Mouse (Mus musculus) hindbrain, embryonic 10.5 days (tissue): ENCODE measurements around the gene Rab10. TPM values are rescaled to one million over a fixed set of nuclear protein-coding genes. Genes with fewer than 3 reads are reported as not detected.

ENCODE experiments used
- DNase-seq: peaks from one replicate; pipeline ENCODE4 v3.0.0-alpha.2; 2017; ENCODE audit warnings: low spot score
- H3K27ac ChIP-seq: fragments of 300-500 bp; sonication (generic); 2 replicates; pipeline ENCODE4 v1.5.1; 2016; ENCODE audit warnings: mild to moderate bottlenecking, moderate library complexity
- H3K27me3 ChIP-seq: fragments of 300-500 bp; sonication (generic); 2 replicates; pipeline ENCODE4 v1.6.1; 2016; ENCODE audit warnings: mild to moderate bottlenecking; ENCODE audit not compliant: poor library complexity, insufficient read depth, severe bottlenecking
- H3K36me3 ChIP-seq: fragments of 300-500 bp; sonication (generic); 2 replicates; pipeline ENCODE4 v1.6.1; 2016; ENCODE audit warnings: mild to moderate bottlenecking, moderate library complexity
- H3K4me1 ChIP-seq: fragments of 300-500 bp; sonication (generic); replicated peaks from 2 replicates; pipeline ENCODE4 v1.6.1; 2016; ENCODE audit warnings: mild to moderate bottlenecking
- H3K4me3 ChIP-seq: fragments of 300-500 bp; sonication (generic); 2 replicates; pipeline ENCODE4 v1.5.1; 2016; ENCODE audit warnings: mild to moderate bottlenecking, moderate library complexity
- H3K9me3 ChIP-seq: fragments of 300-500 bp; sonication (generic); 2 replicates; pipeline ENCODE4 v1.6.1; 2016; ENCODE audit warnings: mild to moderate bottlenecking, moderate library complexity
- WGBS: fragments of 180-500 bp; shearing (Covaris S2); methylation state at CpG from one replicate; pipeline ENCODE4 v1.1.7; 2016; 5-methylcytosine and 5-hydroxymethylcytosine counted together
- polyA plus RNA-seq: library from polyadenylated mRNA; unstranded; fragments of >200 nt; fragmentation: Nextera tagmentation; extraction: Ambion mirVana; gene quantifications from 2 replicates; pipeline ENCODE4 v1.2.1, GENCODE M21; 2016

The Rab10 gene
- polyA plus RNA-seq, 1 experiment from 2014 or later = 94.4 TPM

- H3K4me1 ChIP-seq = no peaks in the 10 kb centered on the region
- H3K4me3 ChIP-seq = no peak overlapping the region
- peaks cover 71% of the 10 kb centered on the region for H3K36me3 ChIP-seq
- H3K27ac ChIP-seq = no peak overlapping the region
- no peaks in the 10 kb centered on the region for H3K9me3 ChIP-seq
- DNase-seq = no peak
- no peaks in the 10 kb centered on the region for H3K27me3 ChIP-seq
- WGBS = 98% methylated on average over 2 of the region's 2 CpGs
These were observed 54.3 kb downstream of the Rab10 start for GRCm38 (mm10) chr12:3255435-3255834.

DNA sequence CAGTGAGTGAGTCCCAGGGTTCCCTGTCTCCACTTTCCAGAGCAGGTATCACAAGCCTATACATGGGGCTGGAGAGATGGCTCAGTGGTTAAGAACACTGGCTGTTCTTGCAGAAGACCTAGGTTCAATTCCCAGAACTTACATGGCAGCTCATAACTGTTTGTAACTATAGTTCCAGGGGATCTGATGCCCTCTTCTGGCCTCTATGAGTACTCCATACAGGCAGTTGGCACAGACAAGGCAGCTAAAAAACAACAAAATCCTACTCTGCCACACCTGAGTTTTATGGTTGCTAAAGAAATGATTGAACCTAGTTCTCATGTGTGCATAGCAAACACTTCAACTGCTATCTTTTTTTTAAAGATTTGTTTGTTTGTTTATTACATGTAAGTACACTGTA, 56.2 kb downstream of the Rab10 start:
- Histone ChIP-seq H3K4me3 (no peak overlapping the region), H3K9me3 (no peaks in the 10 kb centered on the region), H3K4me1 (no peaks in the 10 kb centered on the region), H3K27me3 (no peaks in the 10 kb centered on the region), H3K27ac (no peak overlapping the region), H3K36me3 (peaks cover 78% of the 10 kb centered on the region)
- DNase-seq = no peak

DNA sequence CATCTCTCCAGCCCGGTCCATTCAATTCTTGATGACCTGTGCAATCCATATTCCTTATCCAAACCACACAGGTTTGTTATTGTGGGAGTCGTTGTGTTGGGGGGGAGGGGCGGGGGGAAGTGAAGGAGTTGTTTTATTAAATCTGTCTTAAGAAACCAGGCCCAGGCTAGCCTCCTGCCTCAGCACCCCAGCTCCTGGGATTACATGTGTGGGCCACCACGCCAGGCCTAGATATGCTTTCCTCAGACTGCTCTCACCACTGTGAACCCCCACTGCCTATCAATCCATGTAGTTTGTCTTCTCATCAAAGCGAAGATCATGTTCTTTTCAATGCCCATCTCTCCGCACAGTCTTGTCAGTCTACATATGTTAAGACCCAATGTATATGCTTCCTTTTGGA, 63.7 kb downstream of the Rab10 start:
- no peak overlapping the region for H3K27ac ChIP-seq
- H3K27me3 ChIP-seq = no peaks in the 10 kb centered on the region
- no peaks in the 10 kb centered on the region for H3K9me3 ChIP-seq
- 93% methylated on average over 6 of the region's 6 CpGs for WGBS
- no peak overlapping the region for H3K4me3 ChIP-seq
- peaks cover 44% of the 10 kb centered on the region for H3K36me3 ChIP-seq
- no peak for DNase-seq
- H3K4me1 ChIP-seq = no peaks in the 10 kb centered on the region

- H3K9me3 ChIP-seq = peaks cover 48% of the 10 kb centered on the region
- H3K4me3 ChIP-seq = no peak overlapping the region
- H3K4me1 ChIP-seq = peaks cover 6% of the 10 kb centered on the region; the same call in 1 of the 2 replicates
- H3K27me3 ChIP-seq = no peaks in the 10 kb centered on the region
- no peak for DNase-seq
- no peak overlapping the region for H3K27ac ChIP-seq
- 100% methylated on average over 1 of the region's 1 CpGs for WGBS
- peaks cover 44% of the 10 kb centered on the region for H3K36me3 ChIP-seq
These were observed 70.2 kb downstream of the Rab10 start for GRCm38 (mm10) chr12:3239544-3239943.

GRCm38 (mm10) chr12:3238361-3239051, 71.3 kb downstream of the Rab10 start:
- H3K27ac ChIP-seq = no peak overlapping the region
- peaks cover 48% of the 10 kb centered on the region for H3K9me3 ChIP-seq
- WGBS = 92% methylated on average over 16 of the region's 16 CpGs
- H3K36me3 ChIP-seq = peaks cover 44% of the 10 kb centered on the region
- peaks cover 6% of the 10 kb centered on the region; the same call in 1 of the 2 replicates for H3K4me1 ChIP-seq
- peak; percentile 15 for DNase-seq
- no peak overlapping the region for H3K4me3 ChIP-seq
- H3K27me3 ChIP-seq = no peaks in the 10 kb centered on the region

DNA sequence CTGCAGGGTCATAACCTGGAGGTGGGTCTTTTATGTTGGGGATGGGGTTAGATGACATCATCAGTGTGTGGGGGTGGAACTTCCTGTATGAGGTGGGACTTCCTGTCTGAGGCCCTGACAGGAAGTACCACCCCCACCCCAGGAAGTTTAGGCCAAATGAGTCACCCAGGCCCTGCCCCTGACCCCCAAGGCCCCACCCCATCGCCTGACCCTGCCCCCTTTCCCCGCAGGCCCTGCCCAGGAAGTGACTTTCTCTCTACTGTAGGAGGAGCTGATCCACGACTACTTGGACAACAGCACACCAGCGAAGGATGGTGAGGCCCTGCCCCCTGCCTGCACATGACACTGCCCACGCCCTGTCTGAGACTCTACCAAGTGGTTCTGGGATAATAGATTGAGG, 72.0 kb downstream of the Rab10 start:
- H3K9me3 ChIP-seq = peaks cover 48% of the 10 kb centered on the region
- H3K27ac ChIP-seq = no peak overlapping the region
- H3K4me3 ChIP-seq = no peak overlapping the region
- no peaks in the 10 kb centered on the region for H3K27me3 ChIP-seq
- no peak for DNase-seq
- H3K4me1 ChIP-seq = peaks cover 6% of the 10 kb centered on the region; the same call in 1 of the 2 replicates
- peaks cover 44% of the 10 kb centered on the region for H3K36me3 ChIP-seq
- 88% methylated on average over 5 of the region's 5 CpGs for WGBS

DNA sequence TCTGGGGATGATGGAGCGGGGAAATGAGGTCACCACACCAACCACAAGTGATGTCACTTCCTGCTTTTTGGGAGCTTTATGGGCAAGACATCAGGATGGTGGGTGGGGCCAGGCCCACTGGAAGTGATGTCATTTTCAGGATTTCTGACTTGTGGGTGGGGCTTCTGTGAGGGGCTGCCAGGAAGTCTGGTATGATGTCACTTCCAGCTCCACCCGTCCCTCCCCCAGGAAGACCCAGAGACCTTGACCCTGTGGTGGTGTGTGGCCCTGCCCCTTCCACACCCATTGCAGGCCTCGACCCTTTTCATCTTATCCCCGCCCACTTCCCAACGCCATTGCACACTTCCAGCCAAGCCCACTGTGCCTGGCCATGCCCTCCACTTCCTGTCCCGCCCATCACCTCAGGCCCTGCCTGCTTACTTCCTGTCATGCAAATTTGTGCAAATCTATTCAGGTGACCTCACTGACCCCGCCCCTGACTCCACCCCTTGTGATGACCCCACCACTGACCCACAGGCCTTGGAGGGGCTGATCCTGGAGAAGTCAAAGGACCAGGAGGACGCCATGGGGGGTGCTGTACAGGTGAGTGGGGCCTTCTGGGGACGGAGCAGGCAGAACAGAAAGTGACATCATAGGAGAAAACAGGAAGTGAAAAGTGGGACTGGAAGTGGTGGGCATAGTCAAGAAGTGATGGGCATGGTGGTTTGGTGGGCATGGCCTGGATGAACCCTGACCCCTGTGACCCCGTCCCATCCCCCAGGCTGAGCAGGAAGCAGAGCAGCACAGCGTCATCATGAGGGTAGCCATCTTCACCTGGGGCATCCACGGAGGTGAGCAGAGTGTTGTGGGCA, 72.7 kb downstream of the Rab10 start:
- no peak for DNase-seq
- 94% methylated on average over 12 of the region's 12 CpGs for WGBS
- H3K36me3 ChIP-seq = peaks cover 44% of the 10 kb centered on the region
- H3K27ac ChIP-seq = no peak overlapping the region
- H3K4me3 ChIP-seq = peak overlapping the region; percentile 64; the same call in 1 of the 2 replicates
- H3K4me1 ChIP-seq = peaks cover 6% of the 10 kb centered on the region; the same call in 1 of the 2 replicates
- H3K27me3 ChIP-seq = no peaks in the 10 kb centered on the region
- peaks cover 48% of the 10 kb centered on the region for H3K9me3 ChIP-seq

GRCm38 (mm10) chr12:3236163-3236641, 73.6 kb downstream of the Rab10 start:
- no peaks in the 10 kb centered on the region for H3K27me3 ChIP-seq
- 74% methylated on average over 14 of the region's 14 CpGs for WGBS
- peak overlapping the region; percentile 86; the same call in 1 of the 2 replicates for H3K27ac ChIP-seq
- peaks cover 48% of the 10 kb centered on the region for H3K9me3 ChIP-seq
- H3K36me3 ChIP-seq = peaks cover 44% of the 10 kb centered on the region
- H3K4me1 ChIP-seq = peaks cover 6% of the 10 kb centered on the region; the same call in 1 of the 2 replicates
- no peak for DNase-seq
- H3K4me3 ChIP-seq = peak overlapping the region; percentile 64

GRCm38 (mm10) chr12:3235646-3236161, 74.1 kb downstream of the Rab10 start:
- Histone ChIP-seq H3K27ac (peak overlapping the region; percentile 86), H3K4me3 (peak overlapping the region; percentile 64), H3K4me1 (peaks cover 6% of the 10 kb centered on the region; the same call in 1 of the 2 replicates), H3K27me3 (no peaks in the 10 kb centered on the region), H3K36me3 (peaks cover 42% of the 10 kb centered on the region), H3K9me3 (peaks cover 48% of the 10 kb centered on the region)
- 18% methylated on average over 39 of the region's 39 CpGs for WGBS
- DNase-seq = peak; percentile 89

DNA sequence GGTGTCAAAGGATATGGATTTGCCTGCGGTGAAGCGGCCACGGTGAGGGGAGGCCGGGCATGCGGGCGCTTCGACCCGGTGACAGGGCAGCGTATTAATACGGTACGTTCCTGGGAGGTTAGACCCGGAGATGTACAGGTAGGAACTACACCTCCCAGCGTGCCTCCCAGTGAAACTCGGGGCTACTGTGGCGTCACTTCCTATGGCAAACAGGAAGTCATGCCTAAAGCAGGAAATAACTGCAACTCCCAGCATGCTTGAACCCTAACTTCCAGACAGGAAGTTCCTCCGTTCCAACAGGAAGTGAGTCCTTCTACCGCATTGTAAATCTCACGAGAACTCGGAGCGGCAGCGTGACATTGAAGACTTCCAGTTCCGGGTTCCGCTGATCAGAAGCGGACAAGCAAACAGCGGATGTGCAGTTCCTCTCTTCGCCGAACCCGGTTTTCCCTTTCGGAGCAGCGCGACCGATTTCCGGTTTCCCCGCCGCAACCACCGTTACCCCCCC, 74.6 kb downstream of the Rab10 start:
- Histone ChIP-seq H3K4me1 (peaks cover 6% of the 10 kb centered on the region; the same call in 1 of the 2 replicates), H3K27me3 (no peaks in the 10 kb centered on the region), H3K27ac (peak overlapping the region; percentile 86), H3K36me3 (peaks cover 37% of the 10 kb centered on the region), H3K4me3 (peak overlapping the region; percentile 64), H3K9me3 (peaks cover 48% of the 10 kb centered on the region)
- 19% methylated on average over 36 of the region's 36 CpGs for WGBS
- DNase-seq = peak; percentile 91

DNA sequence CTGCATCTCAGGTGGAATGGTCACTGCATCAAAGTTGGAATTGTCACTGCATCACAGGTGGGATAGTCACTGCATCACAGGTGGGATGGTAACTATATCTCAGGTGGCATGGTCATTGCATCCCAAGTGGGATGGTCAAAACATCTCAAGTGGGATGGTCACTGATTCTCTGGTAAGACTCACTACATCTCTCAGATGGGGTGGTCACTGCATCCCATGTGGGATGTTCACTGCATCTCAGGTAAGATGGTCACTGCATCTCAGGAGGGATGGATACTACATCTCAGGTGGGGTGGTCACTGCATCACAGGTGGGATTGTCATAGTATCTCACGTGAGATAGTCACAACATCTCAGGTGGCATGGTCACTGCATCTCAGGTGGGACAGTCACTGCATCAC, 75.7 kb downstream of the Rab10 start:
- peaks cover 6% of the 10 kb centered on the region; the same call in 1 of the 2 replicates for H3K4me1 ChIP-seq
- no peak for DNase-seq
- peaks cover 26% of the 10 kb centered on the region for H3K36me3 ChIP-seq
- no peak overlapping the region for H3K27ac ChIP-seq
- H3K9me3 ChIP-seq = peaks cover 42% of the 10 kb centered on the region
- WGBS = 88% methylated on average over 1 of the region's 1 CpGs
- no peak overlapping the region for H3K4me3 ChIP-seq
- no peaks in the 10 kb centered on the region for H3K27me3 ChIP-seq

- Histone ChIP-seq H3K4me3 (no peak overlapping the region), H3K27me3 (no peaks in the 10 kb centered on the region), H3K36me3 (no peaks in the 10 kb centered on the region), H3K9me3 (0 out of 2 replicates have a peak, but pooled peaks cover 13% of the 10 kb centered on the region), H3K4me1 (no peaks in the 10 kb centered on the region), H3K27ac (no peak overlapping the region)
- DNase-seq = no peak
- 80% methylated on average over 2 of the region's 2 CpGs for WGBS
These were observed 86.4 kb downstream of the Rab10 start for GRCm38 (mm10) chr12:3223352-3223751.
